Mouse (Mus musculus) monocyte, adult 2 months (primary cell): Measurements from ENCODE around the gene Klf11.
"Not testable (repeated sequence)": the region's sequence is repeated elsewhere in the genome, so short reads cannot be mapped to it uniquely, and the experiment has no call there.

ENCODE experiments used
- DNase-seq, 2 experiments: peaks; one replicate each; pipeline ENCODE4 v3.0.0; 2022; ENCODE audit warnings: low spot score in 2 of 2, low read depth in 1 of 2

Gene Klf11

DNA sequence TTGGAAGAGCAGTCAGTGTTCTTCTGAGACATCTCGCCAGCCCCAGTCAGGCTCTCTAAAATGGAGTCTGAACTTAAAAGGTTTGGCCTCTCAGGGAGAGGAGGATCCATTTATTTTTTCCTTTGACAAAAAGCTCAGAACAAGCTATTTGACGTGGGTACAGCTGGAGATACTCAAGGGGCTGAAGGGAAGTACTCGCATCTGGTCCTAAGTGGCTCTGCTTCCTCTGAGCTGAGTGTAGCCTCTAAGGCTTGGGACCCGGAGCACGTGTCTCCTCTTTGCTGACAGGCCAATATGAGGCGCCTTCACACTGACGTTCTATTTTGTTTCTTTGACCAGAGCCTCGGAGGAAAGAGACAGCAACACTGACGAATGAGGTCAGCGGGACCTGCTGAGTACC is 48.5 kb downstream of the Klf11 start:
- no peak for DNase-seq

DNA sequence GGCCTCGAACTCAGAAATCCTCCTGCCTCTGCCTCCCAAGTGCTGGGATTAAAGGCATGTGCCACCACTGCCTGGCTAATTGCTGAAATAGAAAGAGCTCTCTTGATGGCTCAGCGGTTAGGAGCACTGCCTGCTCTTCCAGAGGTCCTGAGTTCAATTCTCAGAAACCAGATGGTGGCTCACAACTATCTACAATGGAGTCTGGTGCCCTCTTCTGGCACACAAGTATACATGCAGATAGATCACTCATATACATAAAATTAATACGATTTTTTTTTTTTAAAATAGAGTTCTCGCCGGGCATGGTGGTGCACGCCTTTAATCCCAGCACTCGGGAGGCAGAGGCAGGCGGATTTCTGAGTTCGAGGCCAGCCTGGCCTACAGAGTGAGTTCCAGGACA is 50.5 kb downstream of the Klf11 start:
- DNase-seq = not testable (repeated sequence)

DNA sequence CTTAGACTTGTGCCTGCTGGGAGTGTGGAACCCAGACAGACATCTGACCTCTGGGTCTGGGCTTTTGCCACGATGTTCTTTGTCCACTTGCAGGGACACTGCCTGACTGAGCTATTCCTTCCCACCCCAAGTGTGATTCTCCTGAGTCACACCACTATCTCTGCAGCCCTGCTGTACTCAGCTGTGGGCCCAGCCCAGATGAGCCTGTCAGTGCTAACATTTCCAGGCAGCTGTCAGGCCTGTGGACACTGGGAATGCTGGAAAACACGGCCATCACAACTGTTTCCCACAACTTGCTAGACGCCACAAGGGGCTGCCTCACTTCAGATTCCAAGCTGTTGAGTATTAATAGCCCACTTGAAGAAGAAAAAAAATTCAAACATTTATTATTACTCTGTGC is 51.9 kb downstream of the Klf11 start:
- no peak for DNase-seq

DNA sequence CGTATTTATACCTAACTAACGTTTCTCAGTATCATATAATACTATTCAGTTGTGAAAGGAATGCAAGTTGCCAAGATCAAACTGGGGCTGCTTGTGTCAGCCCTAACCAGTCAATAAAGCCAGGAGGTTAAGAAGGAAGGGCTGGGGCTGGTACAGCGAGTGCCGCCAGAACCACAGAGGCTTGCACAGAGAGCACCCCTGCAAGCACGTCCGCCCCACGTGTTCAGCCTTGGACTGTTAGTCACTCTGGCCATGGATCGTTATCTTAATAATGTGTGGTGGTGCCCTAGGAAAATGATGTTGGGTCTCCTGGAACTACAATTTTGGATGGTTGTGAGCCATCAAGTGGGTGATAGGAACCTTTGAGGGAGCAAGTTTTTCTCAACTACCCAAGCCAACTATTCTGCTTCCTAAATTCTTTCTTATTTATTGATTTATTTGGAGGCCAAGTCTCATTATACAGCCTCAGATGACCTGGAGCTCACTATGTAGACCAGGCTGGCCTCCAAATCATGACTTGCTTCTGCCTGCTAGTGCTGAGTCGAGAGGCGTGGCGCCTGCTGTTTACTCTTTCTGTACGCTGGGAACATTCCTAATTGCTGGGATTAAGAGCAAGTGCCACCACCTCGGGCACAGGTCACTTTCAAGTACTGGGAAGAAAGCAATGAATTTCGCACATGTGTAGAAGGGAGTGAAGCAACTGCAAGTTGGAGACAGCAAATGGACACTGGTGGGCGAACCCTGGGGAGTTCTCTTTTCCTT is 54.6 kb downstream of the Klf11 start:
- no peak for DNase-seq

DNA sequence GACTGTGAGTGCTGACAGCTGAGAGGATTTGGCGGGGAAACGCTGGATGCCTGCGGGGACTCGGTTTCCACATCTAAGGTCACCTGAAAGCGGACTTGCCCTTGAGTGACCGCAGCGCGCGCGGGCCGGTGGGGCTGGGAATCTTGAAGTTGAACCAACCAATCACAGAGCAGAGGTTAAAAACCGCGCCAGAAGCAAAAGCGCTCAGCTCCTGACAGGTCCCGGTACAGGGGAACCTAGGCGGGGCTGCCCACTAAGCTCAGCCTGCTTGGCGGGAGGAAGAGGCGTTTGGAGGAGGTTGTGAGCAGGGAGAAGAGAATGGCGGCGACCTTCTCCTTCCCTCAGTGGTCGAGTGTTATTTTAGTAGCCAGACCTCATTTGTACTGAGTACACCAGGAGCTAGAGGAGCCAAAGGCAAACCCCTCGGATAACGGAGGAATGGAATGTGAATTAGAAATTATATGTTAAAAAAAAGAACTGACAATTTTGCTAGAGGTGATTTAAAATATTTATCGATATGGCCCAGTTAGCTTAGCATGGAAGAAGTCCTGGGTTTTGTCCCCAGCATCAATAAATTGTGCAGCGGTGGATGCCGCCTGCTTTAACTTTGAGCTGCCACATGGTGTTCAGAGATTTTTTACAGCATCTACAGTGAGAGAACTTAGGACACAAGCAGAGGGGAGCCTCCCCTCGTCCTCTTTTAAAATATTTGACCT is 55.8 kb downstream of the Klf11 start:
- peak in 1 of 2 experiments; percentile 17 for DNase-seq

DNA sequence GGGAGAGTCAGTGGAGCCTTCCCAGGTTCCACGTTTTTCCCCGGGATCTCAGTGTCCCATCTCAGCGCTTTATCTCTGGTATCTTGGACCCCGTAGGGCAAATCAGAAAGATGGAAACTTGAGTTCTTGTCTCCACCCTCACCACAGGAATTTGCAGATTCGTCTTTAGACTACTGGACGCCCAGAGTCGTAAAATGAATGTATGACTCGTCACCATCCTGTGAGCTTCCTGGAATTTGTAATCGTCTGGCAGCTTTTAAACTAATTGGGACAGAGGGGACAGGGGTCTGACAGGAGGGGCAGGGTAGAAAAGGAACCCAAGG is 56.4 kb downstream of the Klf11 start:
- no peak for DNase-seq

DNA sequence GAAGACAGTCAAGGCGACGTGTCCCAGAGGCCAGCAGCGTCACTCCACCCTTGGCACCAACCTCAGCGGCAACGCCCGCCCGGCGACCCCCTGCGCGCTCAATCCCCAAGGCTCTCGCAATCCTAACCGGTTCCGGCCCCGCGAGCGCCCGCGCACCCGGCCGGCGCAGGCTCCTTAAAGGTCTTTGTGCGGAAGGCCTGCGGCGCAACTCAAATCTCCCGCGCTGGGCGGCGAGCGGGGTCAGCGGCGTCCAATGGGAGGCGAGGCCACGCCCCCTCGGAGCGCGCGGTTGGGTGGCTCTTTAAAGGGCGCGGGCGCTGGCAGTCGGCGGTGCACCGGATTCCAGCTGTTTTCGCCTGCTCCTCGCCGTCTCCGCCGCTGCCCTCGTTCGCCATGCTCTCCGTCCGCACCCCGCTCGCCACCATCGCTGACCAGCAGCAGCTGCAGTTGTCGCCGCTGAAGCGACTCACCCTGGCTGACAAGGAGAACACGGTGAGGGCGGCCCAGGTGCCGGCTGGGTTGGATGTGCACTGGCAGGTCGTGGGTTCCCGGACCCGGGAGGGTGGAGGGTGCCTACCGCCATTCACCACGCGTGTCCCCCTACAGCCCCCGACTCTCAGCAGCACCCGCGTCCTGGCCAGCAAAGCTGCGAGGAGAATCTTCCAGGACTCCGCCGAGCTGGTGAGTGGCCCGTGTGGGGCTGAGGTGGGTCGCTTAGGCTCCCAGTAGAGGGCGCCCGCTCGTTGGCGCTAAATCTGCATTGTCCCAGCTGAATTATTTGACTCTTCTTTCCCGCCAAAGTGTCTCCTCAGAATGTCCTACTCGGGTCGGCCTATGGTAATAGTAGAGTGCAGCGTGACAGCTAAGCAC is 57.1 kb downstream of the Klf11 start, which contains the start of gene Rrm2:
Rrm2 (plus strand) TSS at position 288 of the 870 bp plus-strand sequence.
- peak; percentile 86 to 87 for DNase-seq

DNA sequence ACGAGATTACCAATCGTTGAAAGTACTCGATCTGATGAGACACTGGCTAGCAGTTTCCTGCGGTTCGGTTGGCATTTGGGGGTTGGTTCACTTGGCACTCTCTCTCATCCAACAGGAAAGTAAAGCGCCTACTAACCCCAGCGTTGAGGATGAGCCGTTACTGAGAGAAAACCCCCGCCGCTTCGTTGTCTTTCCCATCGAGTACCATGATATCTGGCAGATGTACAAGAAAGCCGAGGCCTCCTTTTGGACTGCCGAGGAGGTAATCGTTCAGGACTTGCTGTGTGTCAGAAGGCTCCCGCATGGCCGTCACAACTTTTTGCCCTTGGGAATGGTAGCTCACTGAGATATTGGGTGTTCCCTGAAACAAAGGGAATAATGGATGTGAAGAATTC is 57.7 kb downstream of the Klf11 start:
- DNase-seq = no peak

DNA sequence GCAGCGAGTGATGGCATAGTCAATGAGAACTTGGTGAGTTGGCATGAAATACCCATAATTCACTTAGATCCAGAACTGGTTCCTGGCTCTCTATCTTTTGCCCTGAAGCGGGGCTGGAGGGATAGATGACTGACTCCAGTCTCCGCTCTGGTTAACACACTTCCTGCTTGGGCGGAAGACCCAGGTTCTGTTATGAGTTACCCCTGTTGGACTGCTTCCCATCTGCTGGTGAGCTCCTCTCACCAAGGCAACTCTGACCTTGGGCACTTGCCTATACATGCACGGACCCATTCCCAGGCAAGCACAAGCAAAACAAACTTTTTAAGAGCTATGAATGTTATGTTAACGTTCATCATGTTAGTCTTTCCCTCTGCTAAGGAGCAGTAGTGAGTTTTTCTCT is 58.3 kb downstream of the Klf11 start:
- no peak for DNase-seq

DNA sequence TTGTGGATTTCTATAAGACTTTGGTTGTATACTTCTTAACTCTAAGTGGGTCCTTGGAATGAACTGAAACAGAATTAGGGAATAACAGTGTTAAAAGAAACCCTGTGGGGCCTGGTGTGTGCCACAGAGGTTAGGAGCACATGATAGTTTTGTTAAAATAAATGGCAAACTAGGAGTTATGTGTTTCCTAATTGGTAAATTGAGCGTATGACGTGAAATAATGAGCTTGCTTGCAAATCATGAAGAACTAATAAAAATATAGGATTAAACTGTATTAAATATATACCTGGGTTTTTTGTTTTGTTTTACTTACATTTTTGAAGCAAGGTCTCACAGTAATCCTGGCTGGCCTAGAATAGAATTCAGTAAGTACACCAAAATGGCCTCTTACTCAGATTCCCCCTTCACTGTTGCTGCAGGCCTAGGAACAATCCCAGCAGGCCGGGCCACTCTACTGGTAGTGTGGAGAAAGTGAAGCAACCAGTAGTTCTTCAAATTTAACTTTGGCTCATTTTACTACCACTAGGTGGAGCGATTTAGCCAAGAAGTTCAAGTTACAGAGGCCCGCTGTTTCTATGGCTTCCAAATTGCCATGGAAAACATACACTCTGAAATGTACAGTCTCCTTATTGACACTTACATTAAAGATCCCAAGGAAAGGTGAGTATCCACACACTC is 58.9 kb downstream of the Klf11 start:
- DNase-seq = peak; percentile 24 to 41

DNA sequence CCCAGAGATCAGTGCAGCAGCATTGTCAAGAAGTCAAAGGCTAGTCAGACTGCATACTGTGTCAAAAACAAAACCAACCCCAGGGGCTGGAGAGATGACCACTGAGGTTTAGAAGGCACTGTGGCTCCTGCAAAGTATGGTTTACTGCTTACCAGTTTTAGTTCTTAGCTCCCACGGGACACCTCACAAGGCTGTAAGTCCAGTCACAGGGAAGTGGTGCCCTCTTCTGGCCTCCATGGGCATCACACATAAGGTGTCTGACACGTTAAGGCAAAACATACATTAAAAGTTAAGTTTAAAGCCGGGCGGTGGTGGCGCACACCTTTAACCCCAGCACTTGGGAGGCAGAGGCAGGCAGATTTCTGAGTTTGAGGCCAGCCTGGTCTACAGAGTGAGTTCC is 59.6 kb downstream of the Klf11 start:
- no peak for DNase-seq
